Mouse (Mus musculus): Measurements from ENCODE around the gene Galnt7.

The Galnt7 gene

GRCm38 (mm10) chr8:57652456-57653055, at the start of gene Galnt7:
Gene Galnt7, minus strand, starts transcription at chr8:57653032.
- DNase-seq (ENCODE audit: low read depth in 2 of 2, low spot score in 2 of 2), result peak; percentile 47 to 64

- no peak for DNase-seq (ENCODE audit: low read depth in 2 of 2, low spot score in 2 of 2)
Measured at GRCm38 (mm10) chr8:57688633-57689032, 35.8 kb upstream of the Galnt7 start.

- no peak for DNase-seq (ENCODE audit: low read depth in 2 of 2, low spot score in 2 of 2)
Measured at GRCm38 (mm10) chr8:57685803-57686202, 33.0 kb upstream of the Galnt7 start.

DNA sequence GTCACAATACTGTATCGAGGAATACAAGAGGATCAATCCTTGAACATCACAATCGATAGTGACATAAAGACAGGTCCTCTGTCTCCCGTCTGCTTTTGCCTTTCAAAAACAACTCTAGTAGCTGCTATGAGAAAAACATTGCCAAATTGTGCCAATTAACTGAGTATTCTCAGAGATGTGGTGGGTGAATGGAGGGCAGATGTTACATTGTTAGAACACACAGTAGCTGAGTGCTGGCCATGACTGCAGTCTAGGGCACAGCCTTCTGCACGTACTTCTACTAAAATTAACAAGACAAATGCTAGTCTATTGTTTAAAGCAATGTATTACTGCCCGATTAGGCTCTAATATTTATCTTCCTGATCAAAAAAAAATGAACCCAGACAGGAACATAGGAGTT, 27.2 kb upstream of the Galnt7 start:
- no peak for DNase-seq (ENCODE audit: low read depth in 2 of 2, low spot score in 2 of 2)

DNA sequence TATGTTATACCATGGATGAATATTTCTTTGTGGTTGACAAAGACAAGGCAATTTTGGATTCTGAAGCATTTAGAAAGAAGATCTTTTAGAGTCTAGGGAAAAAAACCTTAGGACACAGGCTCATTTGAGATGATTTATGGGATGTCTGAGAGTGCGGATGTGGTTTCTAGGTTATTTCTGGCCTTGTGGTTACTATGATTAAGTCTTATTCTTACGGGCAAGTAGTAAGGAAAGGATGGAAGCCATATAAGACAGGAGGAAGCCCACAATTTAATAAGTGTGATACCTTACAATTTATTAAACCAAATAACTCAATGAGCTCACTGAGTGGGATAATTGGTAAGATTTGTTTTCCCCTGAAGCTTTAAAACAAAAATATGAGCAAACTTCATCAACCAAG, 11.3 kb upstream of the Galnt7 start:
- no peak for DNase-seq (ENCODE audit: low read depth in 2 of 2, low spot score in 2 of 2)

- no peak for DNase-seq (ENCODE audit: low read depth in 2 of 2, low spot score in 2 of 2)
Measured at GRCm38 (mm10) chr8:57660019-57660418, 7.2 kb upstream of the Galnt7 start.

- no peak for DNase-seq (ENCODE audit: low read depth in 2 of 2, low spot score in 2 of 2)
Measured at GRCm38 (mm10) chr8:57656446-57656845, 3.6 kb upstream of the Galnt7 start.

DNA sequence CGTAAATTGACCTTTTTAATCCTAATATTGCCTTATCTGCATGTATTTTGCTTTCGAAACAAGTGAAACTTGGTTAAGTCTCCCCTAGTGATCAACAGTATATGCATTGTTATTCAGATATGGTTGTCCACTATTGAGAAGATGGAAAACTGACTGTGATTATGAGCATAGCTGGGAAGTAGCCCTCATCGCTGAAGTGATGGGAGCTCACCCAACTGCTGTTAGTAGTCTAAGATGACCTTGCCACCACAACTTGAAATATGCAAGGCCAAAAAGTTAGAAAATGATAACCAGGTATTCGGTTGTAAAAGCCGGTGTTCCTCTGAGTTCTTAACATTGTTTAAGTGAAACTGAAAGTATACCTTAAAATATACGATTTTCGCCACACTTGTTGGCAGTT, 1.3 kb upstream of the Galnt7 start:
- no peak for DNase-seq (ENCODE audit: low read depth in 2 of 2, low spot score in 2 of 2)

GRCm38 (mm10) chr8:57653768-57654125, 915 bp upstream of the Galnt7 start:
- DNase-seq (ENCODE audit: low read depth in 2 of 2, low spot score in 2 of 2), result no peak

DNA sequence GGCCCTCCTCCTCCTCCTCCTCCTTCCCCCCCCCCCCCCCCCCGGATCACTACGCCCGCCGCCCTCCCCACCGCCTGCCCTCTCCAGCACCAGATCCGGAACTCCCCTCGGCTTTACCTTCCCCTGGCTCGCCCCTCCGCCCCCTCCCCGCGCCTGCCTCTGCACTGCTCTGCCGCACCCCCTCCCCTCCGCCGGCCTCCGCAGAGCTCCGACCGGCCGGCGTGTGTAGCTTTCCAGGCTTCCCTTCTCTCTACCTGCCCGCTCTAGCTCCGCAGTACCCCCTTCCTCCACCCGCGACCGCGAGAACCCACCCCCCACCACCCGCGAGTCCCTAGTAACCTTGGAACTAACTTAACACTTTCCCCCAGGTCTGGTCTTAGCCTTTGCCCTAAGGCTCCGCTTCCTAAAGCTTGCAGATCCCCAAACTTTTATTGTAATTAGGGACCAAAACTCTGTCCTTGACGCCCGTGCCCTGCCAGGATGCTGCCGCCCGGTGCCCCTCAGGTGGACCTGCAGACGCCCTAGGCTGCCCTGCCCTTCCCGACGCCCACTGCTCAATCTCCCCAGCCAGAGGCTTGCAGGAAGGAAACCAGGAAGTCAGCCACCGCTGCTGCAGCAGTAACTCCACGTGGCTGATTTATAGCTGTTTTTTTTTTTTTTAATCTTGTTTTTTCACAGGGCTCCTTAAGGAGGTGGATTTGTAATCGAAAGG, 380 bp upstream of the Galnt7 start:
- DNase-seq (ENCODE audit: low read depth in 2 of 2, low spot score in 2 of 2), result peak; percentile 26 to 41

GRCm38 (mm10) chr8:57651689-57652455, 960 bp downstream of the Galnt7 start:
- DNase-seq (ENCODE audit: low read depth in 2 of 2, low spot score in 2 of 2), result peak; percentile 47 to 51

- no peak for DNase-seq (ENCODE audit: low read depth in 2 of 2, low spot score in 2 of 2)
Measured at GRCm38 (mm10) chr8:57651357-57651688, 1.5 kb downstream of the Galnt7 start.

- DNase-seq (ENCODE audit: low read depth in 2 of 2, low spot score in 2 of 2), result no peak
Measured at GRCm38 (mm10) chr8:57650216-57650615, 2.6 kb downstream of the Galnt7 start.

- DNase-seq (ENCODE audit: low read depth in 2 of 2, low spot score in 2 of 2), result no peak
Measured at GRCm38 (mm10) chr8:57647566-57647965, 5.3 kb downstream of the Galnt7 start.

DNA sequence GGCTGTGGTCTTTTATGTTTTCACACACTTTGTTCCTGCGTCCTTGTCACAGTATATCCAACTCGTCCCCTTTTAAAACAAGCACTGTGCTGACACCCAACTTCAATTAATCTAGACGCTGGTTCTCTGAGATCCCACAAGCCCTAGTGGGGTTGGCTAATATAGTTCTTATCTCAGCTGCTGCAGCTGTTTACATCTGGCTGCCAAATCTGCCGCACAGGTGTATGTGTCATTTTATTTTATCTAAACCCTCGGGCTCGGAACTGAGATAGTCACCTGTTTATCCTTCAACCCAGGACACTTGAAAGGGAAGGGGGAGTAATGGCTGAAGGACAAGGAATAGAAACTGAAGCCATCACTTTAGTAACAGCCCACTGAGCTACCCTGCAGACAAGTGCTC, 8.6 kb downstream of the Galnt7 start:
- no peak for DNase-seq (ENCODE audit: low read depth in 2 of 2, low spot score in 2 of 2)

DNA sequence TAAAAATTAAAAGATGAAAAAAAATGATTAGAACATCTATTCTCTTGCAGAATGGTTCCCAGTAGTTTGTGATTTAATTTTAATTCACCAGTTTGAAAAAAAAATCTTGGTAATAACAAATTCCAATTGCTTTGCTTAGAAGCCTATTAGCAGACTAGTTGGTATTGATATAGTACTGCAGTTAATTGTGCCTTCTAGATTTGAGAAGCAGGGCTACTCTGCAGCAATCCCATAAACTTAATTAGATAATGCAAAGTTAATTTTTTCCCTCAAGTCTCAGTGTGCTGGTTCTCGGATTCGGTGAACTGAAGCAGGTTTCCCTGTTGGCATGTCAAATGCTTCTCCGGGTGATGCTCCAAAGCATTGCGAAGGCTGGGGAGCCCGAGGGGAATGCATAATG, 10.1 kb downstream of the Galnt7 start:
- no peak for DNase-seq (ENCODE audit: low read depth in 2 of 2, low spot score in 2 of 2)

DNA sequence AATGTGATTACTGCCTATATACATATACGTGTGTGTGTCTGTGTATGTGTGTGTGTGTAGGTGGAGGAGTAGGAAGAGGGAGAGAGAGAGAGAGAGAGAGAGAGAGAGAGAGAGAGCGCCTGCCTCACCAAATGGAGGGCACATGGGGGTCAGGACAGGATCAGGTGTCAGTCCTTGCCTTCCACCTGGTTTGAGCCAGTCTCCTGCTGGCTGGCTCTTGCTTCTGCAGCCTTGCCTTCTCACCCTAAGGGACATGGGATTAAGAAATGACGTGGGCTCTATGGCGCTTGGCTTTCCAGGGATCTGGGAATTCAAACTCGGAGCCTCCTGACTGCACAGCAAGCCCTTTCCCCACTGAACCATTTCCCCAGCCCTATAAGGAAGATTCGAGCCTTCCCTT, 13.9 kb downstream of the Galnt7 start:
- DNase-seq (ENCODE audit: low read depth in 2 of 2, low spot score in 2 of 2), result no peak

DNA sequence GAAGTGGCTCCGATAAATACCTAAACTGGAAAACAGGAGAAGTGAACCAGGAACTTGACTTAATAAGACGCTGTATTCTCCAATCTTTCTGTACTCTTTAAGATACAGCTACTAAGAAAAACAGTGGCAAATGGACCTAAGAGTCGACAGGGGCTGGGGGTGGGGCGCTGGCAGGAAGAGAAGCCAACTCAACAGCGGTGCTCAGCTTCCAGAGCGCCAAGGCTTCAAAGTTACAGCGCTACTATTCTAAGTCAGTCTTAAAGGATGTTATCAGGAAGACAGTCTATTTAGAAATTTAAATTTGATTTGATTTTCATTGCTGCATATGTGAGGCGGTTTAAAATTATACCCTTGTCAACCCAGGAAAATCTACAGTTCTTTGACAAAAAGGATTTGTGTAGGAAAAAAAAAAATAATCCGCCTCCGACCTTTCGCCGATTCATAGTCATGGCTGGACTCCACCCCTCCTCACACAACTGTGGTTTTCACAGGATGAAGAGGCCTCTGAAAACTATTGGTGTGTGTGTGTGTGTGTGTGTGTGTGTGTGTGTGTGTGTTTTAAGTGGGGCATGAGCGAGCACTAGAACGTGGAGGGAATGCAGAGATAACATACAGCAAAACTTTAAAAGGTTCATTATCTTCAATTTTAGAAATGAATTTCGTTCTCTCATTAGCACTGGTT, 15.1 kb downstream of the Galnt7 start:
- DNase-seq (ENCODE audit: low read depth in 2 of 2, low spot score in 2 of 2), result peak in 1 of 2 experiments; percentile 21

- DNase-seq (ENCODE audit: low read depth in 2 of 2, low spot score in 2 of 2), result no peak
Measured at GRCm38 (mm10) chr8:57636698-57637097, 16.1 kb downstream of the Galnt7 start.

- no peak for DNase-seq (ENCODE audit: low read depth in 2 of 2, low spot score in 2 of 2)
Measured at GRCm38 (mm10) chr8:57636281-57636680, 16.6 kb downstream of the Galnt7 start.

- DNase-seq (ENCODE audit: low read depth in 2 of 2, low spot score in 2 of 2), result no peak
Measured at GRCm38 (mm10) chr8:57631780-57632179, 21.1 kb downstream of the Galnt7 start.

- DNase-seq (ENCODE audit: low read depth in 2 of 2, low spot score in 2 of 2), result no peak
Measured at GRCm38 (mm10) chr8:57630148-57630547, 22.7 kb downstream of the Galnt7 start.

All from CD8-positive naive resting alpha-beta T cell, adult 2 months (primary cell).